Mouse (Mus musculus) brain, embryonic 14.5 days (tissue): ENCODE results near the gene Hnrnpa2b1. TPM values are rescaled to one million over a fixed set of nuclear protein-coding genes. Genes with fewer than 3 reads are reported as not detected.

Experiments
- DNase-seq: peaks from one replicate; pipeline ENCODE4 v3.0.0-alpha.2; 2011; ENCODE audit warnings: low read depth
- CTCF ChIP-seq: fragments of 200-500 bp; IDR thresholded peaks from 2 replicates; pipeline ENCODE4 v1.5.1; 2012; ENCODE audit warnings: inconsistent platforms, mild to moderate bottlenecking, moderate library complexity, borderline replicate concordance; ENCODE audit not compliant: insufficient read depth, insufficient read length; ENCODE audit errors: extremely low read depth
- POLR2A ChIP-seq: fragments of 200-500 bp; IDR thresholded peaks from 2 replicates; pipeline ENCODE4 v1.6.1; 2012; ENCODE audit warnings: mild to moderate bottlenecking, inconsistent platforms, borderline replicate concordance; ENCODE audit not compliant: poor library complexity, insufficient read depth, insufficient read length, severe bottlenecking; ENCODE audit errors: extremely low read depth
- polyA plus RNA-seq: library from polyadenylated mRNA; depleted of rRNA; stranded (reverse); fragments of >200 nt; gene quantifications from 2 replicates; pipeline ENCODE4 v1.2.3, GENCODE M21; 2012; rRNA removed

The Hnrnpa2b1 gene
- polyA plus RNA-seq, 1 experiment: 1,328 TPM

GRCm38 (mm10) chr6:51417306-51417936 is 52.3 kb downstream of the Hnrnpa2b1 start:
- TF ChIP-seq POLR2A: no peak
- TF ChIP-seq CTCF: no peak
- DNase-seq: no peak

- peak; percentile 29 for DNase-seq
- no peak for TF ChIP-seq CTCF
- TF ChIP-seq POLR2A: no peak
These were observed 53.3 kb downstream of the Hnrnpa2b1 start for GRCm38 (mm10) chr6:51416433-51416832.

Other genes starting within 250 kb of the Hnrnpa2b1 start
- gene Nfe2l3, start 37.2 kb downstream of the Hnrnpa2b1 start, polyA plus RNA-seq: 6.5 and 9.4 TPM in 2 replicates
- gene Cbx3, start 466 bp upstream of the Hnrnpa2b1 start, polyA plus RNA-seq: 138 and 155 TPM in 2 replicates
- 16.5 and 23.0 TPM in 2 replicates for gene Snx10, start 54.0 kb upstream of the Hnrnpa2b1 start, polyA plus RNA-seq